Mouse (Mus musculus) CH12.LX (cell line): ENCODE measurements around the gene Cyp21a1. TPM values are rescaled to one million over a fixed set of nuclear protein-coding genes. Genes with fewer than 3 reads are reported as not detected.
"Not testable (repeated sequence)": the region's sequence is repeated elsewhere in the genome, so short reads cannot be mapped to it uniquely, and the experiment has no call there.

Experiments used
- DNase-seq: peaks from one replicate; pipeline ENCODE4 v3.0.0-alpha.2; 2013; ENCODE audit errors: extremely low read depth
- H3K27ac ChIP-seq: 2 replicates; pipeline ENCODE4 v1.5.1; 2012; ENCODE audit warnings: low read depth, mild to moderate bottlenecking, control low read depth, moderate library complexity; ENCODE audit not compliant: insufficient read depth
- H3K27me3 ChIP-seq: replicated peaks from 2 replicates; pipeline ENCODE3; 2012; ENCODE audit warnings: inconsistent platforms
- H3K36me3 ChIP-seq, 2 experiments: replicated peaks in 1 of 2; 2 replicates each; pipeline versions ENCODE3 to v1.6.1; 2012; ENCODE audit warnings: inconsistent platforms in 1 of 2, low read length in 1 of 2, mild to moderate bottlenecking in 1 of 2, mixed read lengths in 1 of 2, moderate library complexity in 1 of 2; ENCODE audit not compliant: control insufficient read depth in 1 of 2, insufficient read depth in 1 of 2
- H3K4me1 ChIP-seq, 2 experiments: 2 replicates each; pipeline ENCODE4 v1.6.1; 2012; ENCODE audit warnings: inconsistent platforms in 1 of 2, moderate library complexity in 1 of 2; ENCODE audit not compliant: insufficient read depth in 2 of 2, control insufficient read depth in 1 of 2
- H3K4me2 ChIP-seq: 2 replicates; pipeline ENCODE4 v1.6.1; 2012; ENCODE audit warnings: low read depth, mild to moderate bottlenecking, control low read depth; ENCODE audit not compliant: poor library complexity, insufficient read depth, severe bottlenecking
- H3K4me3 ChIP-seq, 3 experiments: fragments of 150-350 bp in 1 of 3; sonication (generic) in 1 of 3; replicated peaks in 1 of 3; 2 replicates each; pipeline versions ENCODE3 to v1.5.1; 2011 to 2012; ENCODE audit warnings: low read depth in 2 of 3, low read length in 2 of 3, mild to moderate bottlenecking in 2 of 3, moderate library complexity in 2 of 3, control low read depth in 1 of 3, improper control_type of control experiment in 1 of 3, inconsistent platforms in 1 of 3, mixed read lengths in 1 of 3; ENCODE audit not compliant: poor library complexity in 1 of 3
- H3K79me2 ChIP-seq: replicated peaks from 2 replicates; pipeline ENCODE4 v1.6.1; 2012; ENCODE audit warnings: mild to moderate bottlenecking, moderate library complexity; ENCODE audit not compliant: control insufficient read depth, poor library complexity, insufficient read depth, severe bottlenecking; ENCODE audit errors: extremely low read depth
- H3K9ac ChIP-seq: 2 replicates; pipeline ENCODE4 v1.6.1; 2012; ENCODE audit warnings: low read depth, mild to moderate bottlenecking, control low read depth, moderate library complexity; ENCODE audit not compliant: insufficient read depth
- H3K9me3 ChIP-seq: replicated peaks from 2 replicates; pipeline ENCODE3; 2012; ENCODE audit warnings: low read length, inconsistent platforms, mixed read lengths
- BHLHE40 ChIP-seq: IDR thresholded peaks from 2 replicates; pipeline ENCODE4 v1.6.1; 2011; ENCODE audit warnings: mild to moderate bottlenecking, low read depth, low read length, improper control_type of control experiment
- E2F4 ChIP-seq: IDR thresholded peaks from 2 replicates; pipeline ENCODE4 v1.6.1; 2011; ENCODE audit warnings: low read depth, low read length, improper control_type of control experiment; ENCODE audit not compliant: insufficient replicate concordance
- MAFK ChIP-seq: IDR thresholded peaks from 2 replicates; pipeline ENCODE4 v1.6.1; 2011; ENCODE audit warnings: low read length, improper control_type of control experiment; ENCODE audit not compliant: insufficient replicate concordance
- MAZ ChIP-seq: IDR thresholded peaks from 2 replicates; pipeline ENCODE4 v1.6.1; 2012; ENCODE audit warnings: low read depth, mild to moderate bottlenecking, inconsistent platforms, low read length, improper control_type of control experiment, moderate library complexity
- MXI1 ChIP-seq: IDR thresholded peaks from 2 replicates; pipeline ENCODE4 v1.6.1; 2011; ENCODE audit warnings: mild to moderate bottlenecking, low read depth, low read length, improper control_type of control experiment
- RAD21 ChIP-seq: IDR thresholded peaks from 2 replicates; pipeline ENCODE4 v1.6.1; 2011; ENCODE audit warnings: low read depth, mild to moderate bottlenecking, low read length, improper control_type of control experiment, moderate library complexity
- RCOR1 ChIP-seq: conservative IDR thresholded peaks from 2 replicates; pipeline ENCODE4 v1.6.1; 2012; ENCODE audit warnings: low read depth, mild to moderate bottlenecking, inconsistent platforms, low read length, improper control_type of control experiment
- SIN3A ChIP-seq: IDR thresholded peaks from 2 replicates; pipeline ENCODE4 v1.6.1; 2012; ENCODE audit warnings: low read length, improper control_type of control experiment, inconsistent platforms
- ZKSCAN1 ChIP-seq: IDR thresholded peaks from 2 replicates; pipeline ENCODE4 v1.6.1; 2012; ENCODE audit warnings: low read depth, inconsistent platforms, low read length, improper control_type of control experiment, borderline replicate concordance
- ZNF384 ChIP-seq: IDR thresholded peaks from 2 replicates; pipeline ENCODE4 v1.6.1; 2012; ENCODE audit warnings: low read depth, low read length, improper control_type of control experiment, inconsistent platforms
- dilution Hi-C: fragments of 300-500 bp; cut with MboI; formaldehyde crosslinking; loops from 2 replicates; pipeline ENCODE4 v1.14.3; 2020; ENCODE audit warnings: low sequenced_read_pairs; ENCODE audit not compliant: extremely low pct_unique_long_range_greater_than_20kb, extremely low pct_ligation_motif_present
- in situ Hi-C: fragments of 300-500 bp; cut with MboI; formaldehyde crosslinking; loops from 3 replicates; pipeline ENCODE4 v1.14.3; 2019; ENCODE audit warnings: low sequenced_read_pairs, low pct_ligation_motif_present, low pct_unique_long_range_greater_than_20kb, mixed read lengths
- polyA plus RNA-seq: library from polyadenylated mRNA; unstranded; fragments of >175 nt; gene quantifications from 2 replicates; pipeline ENCODE4 v1.2.1, GENCODE M21; 2012; ENCODE audit warnings: low read depth; ENCODE audit not compliant: insufficient read length
- total RNA-seq, 2 experiments: library from RNA; depleted of rRNA; stranded (reverse); fragments of 300-350 nt in 1 of 2; fragments of >200 nt in 1 of 2; gene quantifications; 2 replicates each; pipeline ENCODE4 v1.2.3; 2012 to 2014

The Cyp21a1 gene
- not detected in 2 replicates for total RNA-seq (2012; rRNA removed)
- not detected in 2 replicates for total RNA-seq (2014; rRNA removed)
- not detected in 2 replicates for polyA plus RNA-seq

GRCm38 (mm10) chr17:34804301-34804700, at the start of gene Cyp21a1:
TSS of gene Cyp21a1 (minus strand) at chr17:34804561.
- in situ Hi-C loops, H3K4me3 ChIP-seq, H3K27ac ChIP-seq, H3K27me3 ChIP-seq, H3K4me2 ChIP-seq, DNase-seq, H3K79me2 ChIP-seq, H3K9ac ChIP-seq, dilution Hi-C loops, H3K9me3 ChIP-seq, H3K4me1 ChIP-seq, H3K36me3 ChIP-seq: not testable (repeated sequence)

GRCm38 (mm10) chr17:34853511-34853910, 49.1 kb upstream of the Cyp21a1 start:
- no peak overlapping the region for H3K4me3 ChIP-seq
- H3K9me3 ChIP-seq, result no peaks in the 10 kb centered on the region
- H3K9ac ChIP-seq, result no peak overlapping the region
- dilution Hi-C loops, result no loop called here
- no peak overlapping the region for H3K27ac ChIP-seq
- H3K4me1 ChIP-seq, result peaks cover 2 to 35% of the 10 kb centered on the region in 2 experiments
- in situ Hi-C loops, result no loop called here
- peaks cover 48 to 70% of the 10 kb centered on the region in 2 experiments for H3K36me3 ChIP-seq
- DNase-seq, result no peak
- H3K79me2 ChIP-seq, result peaks cover 20% of the 10 kb centered on the region
- H3K4me2 ChIP-seq, result no peak overlapping the region
- no peaks in the 10 kb centered on the region for H3K27me3 ChIP-seq
- TF ChIP-seq ZNF384 (no peak), RCOR1 (no peak)

GRCm38 (mm10) chr17:34850517-34851125, 46.3 kb upstream of the Cyp21a1 start:
- peak overlapping the region; percentile 81 for H3K9ac ChIP-seq
- H3K27me3 ChIP-seq, result no peaks in the 10 kb centered on the region
- peaks cover 55 to 68% of the 10 kb centered on the region in 2 experiments for H3K36me3 ChIP-seq
- H3K4me2 ChIP-seq, result peak overlapping the region; percentile 57
- peak; percentile 18; the same call in 1 of the 2 replicates for TF ChIP-seq MXI1
- 0 out of 2 replicates have a peak, but pooled peaks have one; percentile 7 for TF ChIP-seq E2F4
- TF ChIP-seq SIN3A, result peak; percentile 13; the same call in 1 of the 2 replicates
- no peak for TF ChIP-seq MAFK
- TF ChIP-seq BHLHE40, result no peak
- TF ChIP-seq MAZ, result no peak; the same call in 1 of the 2 replicates
- no peak for TF ChIP-seq ZKSCAN1
- no peak for TF ChIP-seq RAD21
- TF ChIP-seq, all 38 proteins: peak for 3
- Histone ChIP-seq H3K79me2 (peaks cover 20% of the 10 kb centered on the region), H3K9me3 (no peaks in the 10 kb centered on the region), H3K4me3 (peak overlapping the region; percentile 75 to 92 (median 86)), H3K4me1 (peaks cover 2 to 27% of the 10 kb centered on the region in 2 experiments), H3K27ac (peak overlapping the region; percentile 12; the same call in 1 of the 2 replicates)
- DNase-seq, result peak; percentile 18
- dilution Hi-C loops (no loop called here), in situ Hi-C loops (no loop called here)
